Mouse (Mus musculus): Measurements from ENCODE around the gene Phf21a.

- no peak for TF ChIP-seq CTCF (IDR thresholded peaks at IDR 0.05; ENCODE audit: extremely low read depth, insufficient read depth, insufficient read length, insufficient replicate concordance)
- no peak for TF ChIP-seq POLR2A (IDR thresholded peaks at IDR 0.05; ENCODE audit: low read depth, low read length)
Observed at GRCm38 (mm10) chr2:92347191-92347590, 254.3 kb downstream of the Phf21a start.

Measured in spleen, adult 2 months (tissue).